Mouse (Mus musculus): ENCODE results near the gene Nckipsd. TPM values are rescaled to one million over a fixed set of nuclear protein-coding genes. Genes with fewer than 3 reads are reported as not detected.

Gene Nckipsd
- polyA plus RNA-seq, 1 experiment, result 1.4 TPM

DNA sequence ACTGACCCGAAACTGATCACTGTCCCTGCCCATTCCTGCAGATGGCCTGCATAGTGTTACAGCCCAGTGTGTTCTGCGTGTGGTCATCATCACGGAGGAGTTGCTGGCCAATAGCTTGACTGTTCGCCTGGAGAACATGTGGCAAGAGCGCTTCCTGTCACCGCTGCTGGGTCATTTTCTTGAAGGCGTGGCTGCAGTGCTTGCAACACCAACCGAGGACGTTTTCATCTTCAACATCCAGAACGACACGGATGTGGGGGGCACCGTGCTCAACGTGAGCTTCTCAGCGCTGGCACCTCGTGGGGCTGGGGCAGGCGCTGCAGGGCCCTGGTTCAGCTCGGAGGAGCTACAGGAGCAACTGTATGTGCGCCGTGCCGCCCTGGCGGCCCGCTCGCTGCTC is 23.5 kb downstream of the Nckipsd start:
- Histone ChIP-seq H3K4me1 (peaks cover 33% of the 10 kb centered on the region), H3K9me3 (0 out of 2 replicates have a peak, but pooled peaks cover 7% of the 10 kb centered on the region), H3K36me3 (replicated peaks; ENCODE audit: low read length) (no peaks in the 10 kb centered on the region), H3K27me3 (replicated peaks) (peaks cover 97% of the 10 kb centered on the region), H3K4me3 (replicated peaks) (peak overlapping the region; percentile 92)
- no peak for TF ChIP-seq FLI1 (IDR thresholded peaks at IDR 0.05; ENCODE audit: low read length)
- no peak for TF ChIP-seq GATA1 (IDR thresholded peaks at IDR 0.05; ENCODE audit: borderline replicate concordance, low read length)

DNA sequence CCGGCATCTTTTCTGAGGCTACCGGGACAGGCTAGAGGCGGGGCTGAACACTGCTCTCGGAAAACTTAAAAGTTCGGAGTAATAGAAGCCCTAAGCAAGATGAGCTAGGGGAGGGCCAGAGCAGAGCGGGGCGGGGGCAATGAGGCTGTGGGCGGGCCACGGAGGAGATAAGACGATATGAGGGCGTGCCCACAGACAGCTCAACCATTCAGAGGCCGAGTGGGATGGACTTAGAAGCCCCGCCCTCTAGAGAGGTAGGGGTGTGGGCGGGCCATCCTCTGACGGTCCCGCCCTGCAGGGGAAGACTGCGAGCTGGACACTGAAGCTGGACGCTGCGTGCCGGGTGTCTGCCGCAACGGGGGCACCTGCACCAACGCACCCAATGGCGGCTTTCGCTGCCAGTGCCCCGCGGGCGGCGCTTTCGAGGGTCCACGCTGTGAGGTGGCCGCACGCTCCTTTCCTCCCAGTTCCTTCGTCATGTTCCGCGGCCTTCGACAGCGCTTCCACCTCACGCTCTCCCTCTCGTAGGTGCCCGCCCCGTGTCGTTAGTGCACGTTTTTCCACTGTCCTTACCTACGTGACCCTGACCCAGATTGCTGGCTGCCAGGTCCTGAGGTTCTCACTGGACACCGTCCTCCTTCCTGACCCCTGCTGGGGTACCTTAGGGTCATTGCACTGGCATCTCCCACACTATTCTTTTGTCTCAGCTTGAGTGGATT is 24.4 kb downstream of the Nckipsd start:
- Histone ChIP-seq H3K9me3 (0 out of 2 replicates have a peak, but pooled peaks cover 6% of the 10 kb centered on the region), H3K36me3 (replicated peaks; ENCODE audit: low read length) (no peaks in the 10 kb centered on the region), H3K4me1 (peaks cover 23% of the 10 kb centered on the region), H3K27me3 (replicated peaks) (peaks cover 96% of the 10 kb centered on the region), H3K4me3 (replicated peaks) (peak overlapping the region; percentile 92)
- TF ChIP-seq FLI1 (IDR thresholded peaks at IDR 0.05; ENCODE audit: low read length) (no peak), GATA1 (IDR thresholded peaks at IDR 0.05; ENCODE audit: borderline replicate concordance, low read length) (no peak)

DNA sequence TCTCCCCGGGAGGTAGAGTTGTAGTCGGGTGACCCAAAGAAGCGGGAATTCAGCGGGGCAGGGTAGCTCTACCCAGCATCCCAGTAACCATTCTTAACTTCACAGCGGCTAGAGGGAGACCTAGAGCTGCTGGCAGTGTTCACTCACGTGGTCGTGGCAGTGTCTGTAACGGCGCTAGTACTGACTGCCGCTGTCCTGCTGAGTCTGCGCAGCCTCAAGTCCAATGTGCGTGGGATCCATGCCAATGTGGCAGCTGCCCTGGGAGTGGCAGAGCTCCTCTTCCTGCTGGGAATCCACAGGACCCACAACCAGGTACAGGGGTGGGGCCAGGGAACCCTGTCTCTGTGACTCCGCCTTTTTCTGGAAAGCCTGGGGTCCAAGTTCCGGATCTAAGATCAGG is 34.8 kb downstream of the Nckipsd start:
- no peak for TF ChIP-seq FLI1 (IDR thresholded peaks at IDR 0.05; ENCODE audit: low read length)
- TF ChIP-seq GATA1 (IDR thresholded peaks at IDR 0.05; ENCODE audit: borderline replicate concordance, low read length), result no peak
- Histone ChIP-seq H3K4me1 (peaks cover 11% of the 10 kb centered on the region), H3K27me3 (replicated peaks) (peaks cover 86% of the 10 kb centered on the region), H3K36me3 (replicated peaks; ENCODE audit: low read length) (no peaks in the 10 kb centered on the region), H3K9me3 (no peaks in the 10 kb centered on the region), H3K4me3 (replicated peaks) (peak overlapping the region; percentile 84)

DNA sequence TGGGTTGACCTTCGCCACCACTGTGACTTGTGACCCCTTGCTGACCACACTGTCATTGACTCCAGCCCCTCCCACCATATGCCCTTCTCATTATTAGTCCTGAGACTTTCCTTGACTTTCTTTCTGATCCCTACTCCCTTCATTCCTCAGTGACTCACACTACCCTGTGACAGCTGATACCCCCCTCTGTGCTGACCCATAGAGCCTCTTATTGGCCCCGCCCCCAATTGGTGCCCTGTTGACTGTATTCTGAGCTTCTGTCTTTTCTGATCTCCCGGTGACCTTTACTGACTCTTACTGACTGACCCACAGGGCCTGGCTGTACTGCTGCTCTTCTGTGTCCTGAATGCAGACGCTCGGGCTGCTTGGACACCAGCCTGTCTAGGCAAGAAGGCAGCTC is 37.2 kb downstream of the Nckipsd start:
- Histone ChIP-seq H3K36me3 (replicated peaks; ENCODE audit: low read length) (no peaks in the 10 kb centered on the region), H3K9me3 (no peaks in the 10 kb centered on the region), H3K27me3 (replicated peaks) (peaks cover 88% of the 10 kb centered on the region), H3K4me1 (peaks cover 15% of the 10 kb centered on the region), H3K4me3 (replicated peaks) (no peak overlapping the region)
- TF ChIP-seq GATA1 (IDR thresholded peaks at IDR 0.05; ENCODE audit: borderline replicate concordance, low read length) (no peak), FLI1 (IDR thresholded peaks at IDR 0.05; ENCODE audit: low read length) (no peak)

DNA sequence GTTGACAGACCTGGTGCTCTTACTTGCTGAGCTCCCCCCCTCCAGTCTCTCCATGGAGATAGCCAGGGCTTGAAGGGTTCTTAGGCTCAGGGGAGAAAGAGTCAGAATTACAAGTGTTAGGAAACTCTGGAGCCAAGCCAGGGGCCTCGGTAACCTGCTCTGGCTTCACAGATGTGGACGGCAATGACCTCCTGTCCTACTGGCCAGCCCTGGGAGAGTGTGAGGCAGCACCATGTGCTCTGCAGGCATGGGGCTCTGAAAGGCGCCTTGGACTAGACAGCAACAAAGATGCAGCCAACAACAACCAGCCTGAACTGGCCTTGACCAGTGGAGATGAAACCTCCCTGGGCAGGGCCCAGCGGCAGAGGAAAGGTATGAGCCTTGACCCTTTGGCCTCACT is 39.2 kb downstream of the Nckipsd start:
- TF ChIP-seq GATA1 (IDR thresholded peaks at IDR 0.05; ENCODE audit: borderline replicate concordance, low read length), result no peak
- TF ChIP-seq FLI1 (IDR thresholded peaks at IDR 0.05; ENCODE audit: low read length), result no peak
- H3K4me1 ChIP-seq, result peaks cover 19% of the 10 kb centered on the region
- H3K36me3 ChIP-seq (replicated peaks; ENCODE audit: low read length), result no peaks in the 10 kb centered on the region
- H3K4me3 ChIP-seq (replicated peaks), result no peak overlapping the region
- peaks cover 77% of the 10 kb centered on the region for H3K27me3 ChIP-seq (replicated peaks)
- H3K9me3 ChIP-seq, result no peaks in the 10 kb centered on the region

DNA sequence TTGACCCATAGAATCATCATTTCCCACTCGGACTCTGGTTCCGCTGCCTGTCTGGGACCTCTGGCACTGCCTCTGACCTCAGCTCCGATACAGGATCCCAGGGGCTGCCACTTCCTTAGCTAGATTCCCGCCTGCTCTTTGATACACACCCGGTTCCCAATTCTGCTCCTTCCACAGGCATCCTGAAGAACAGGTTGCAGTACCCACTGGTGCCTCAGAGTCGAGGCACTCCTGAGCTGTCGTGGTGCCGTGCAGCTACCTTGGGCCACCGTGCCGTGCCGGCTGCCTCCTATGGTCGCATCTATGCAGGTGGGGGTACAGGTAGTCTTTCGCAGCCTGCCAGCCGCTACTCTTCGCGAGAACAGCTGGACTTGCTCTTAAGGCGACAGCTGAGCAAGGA is 40.3 kb downstream of the Nckipsd start:
- Histone ChIP-seq H3K4me3 (replicated peaks) (no peak overlapping the region), H3K4me1 (peaks cover 18% of the 10 kb centered on the region), H3K36me3 (replicated peaks; ENCODE audit: low read length) (no peaks in the 10 kb centered on the region), H3K9me3 (no peaks in the 10 kb centered on the region), H3K27me3 (replicated peaks) (peaks cover 67% of the 10 kb centered on the region)
- TF ChIP-seq FLI1 (IDR thresholded peaks at IDR 0.05; ENCODE audit: low read length), result no peak
- no peak for TF ChIP-seq GATA1 (IDR thresholded peaks at IDR 0.05; ENCODE audit: borderline replicate concordance, low read length)

DNA sequence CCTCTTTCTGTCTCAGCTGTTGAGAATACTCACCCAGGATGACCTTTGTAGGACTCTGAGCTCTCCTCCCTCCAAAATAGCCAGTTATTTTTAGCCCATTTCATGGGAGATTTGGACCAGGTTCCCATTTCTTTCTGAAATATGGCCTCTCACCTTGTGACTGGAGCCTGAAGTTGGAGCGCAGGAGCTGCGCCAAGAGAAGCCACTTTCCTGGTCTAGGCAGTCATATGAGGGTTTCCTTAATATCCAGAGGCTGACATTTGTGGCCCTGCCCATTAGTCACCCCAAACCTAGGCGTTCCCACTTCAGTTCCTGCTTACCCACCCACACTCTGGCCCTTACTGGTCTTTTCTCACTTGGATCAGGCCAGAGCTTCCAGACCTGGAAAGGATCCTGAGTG is 44.8 kb downstream of the Nckipsd start, which contains the start of gene Slc26a6:
TSS of gene Slc26a6 (plus strand) at position 308 of the 400 bp plus-strand sequence.
- Histone ChIP-seq H3K4me1 (peaks cover 28% of the 10 kb centered on the region), H3K36me3 (replicated peaks; ENCODE audit: low read length) (peaks cover 18% of the 10 kb centered on the region), H3K27me3 (replicated peaks) (peaks cover 28% of the 10 kb centered on the region), H3K9me3 (no peaks in the 10 kb centered on the region), H3K4me3 (replicated peaks) (peak within 1 kb of the TSS; percentile 95)
- TF ChIP-seq FLI1 (IDR thresholded peaks at IDR 0.05; ENCODE audit: low read length) (no peak), GATA1 (IDR thresholded peaks at IDR 0.05; ENCODE audit: borderline replicate concordance, low read length) (no peak)

DNA sequence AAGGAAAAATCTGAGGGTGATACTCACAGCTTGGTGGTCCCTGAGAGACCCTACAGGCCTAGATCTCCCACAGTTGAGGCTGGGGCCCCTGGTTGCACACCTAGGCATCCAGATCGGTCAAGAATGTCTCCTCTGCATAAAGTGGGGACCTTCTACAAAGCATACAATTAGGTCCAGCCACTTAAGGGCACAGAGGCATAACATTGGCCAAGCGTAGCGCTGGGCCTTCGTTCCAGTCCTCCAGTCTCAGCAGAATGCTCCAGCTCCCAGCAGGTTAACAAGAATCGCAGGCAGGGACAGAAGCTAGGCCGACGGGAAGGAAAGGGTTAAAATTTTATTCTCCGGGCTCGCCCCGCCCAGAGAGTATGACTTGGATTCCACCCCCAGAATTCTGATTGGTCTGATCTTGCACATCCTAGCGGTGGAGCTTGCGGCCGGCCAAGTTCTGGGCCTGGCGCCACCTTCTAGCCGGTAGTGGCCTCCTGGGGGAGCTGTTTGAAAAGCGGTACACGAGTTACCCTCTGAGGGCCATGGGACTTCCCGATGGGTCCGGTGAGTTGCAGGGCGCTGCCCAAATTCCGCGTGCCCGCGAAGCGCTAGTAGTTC is 45.6 kb downstream of the Nckipsd start:
- H3K27me3 ChIP-seq (replicated peaks), result peaks cover 21% of the 10 kb centered on the region
- peaks cover 24% of the 10 kb centered on the region for H3K4me1 ChIP-seq
- peaks cover 25% of the 10 kb centered on the region for H3K36me3 ChIP-seq (replicated peaks; ENCODE audit: low read length)
- peak overlapping the region; percentile 95 for H3K4me3 ChIP-seq (replicated peaks)
- H3K9me3 ChIP-seq, result no peaks in the 10 kb centered on the region
- no peak for TF ChIP-seq GATA1 (IDR thresholded peaks at IDR 0.05; ENCODE audit: borderline replicate concordance, low read length)
- no peak for TF ChIP-seq FLI1 (IDR thresholded peaks at IDR 0.05; ENCODE audit: low read length)

DNA sequence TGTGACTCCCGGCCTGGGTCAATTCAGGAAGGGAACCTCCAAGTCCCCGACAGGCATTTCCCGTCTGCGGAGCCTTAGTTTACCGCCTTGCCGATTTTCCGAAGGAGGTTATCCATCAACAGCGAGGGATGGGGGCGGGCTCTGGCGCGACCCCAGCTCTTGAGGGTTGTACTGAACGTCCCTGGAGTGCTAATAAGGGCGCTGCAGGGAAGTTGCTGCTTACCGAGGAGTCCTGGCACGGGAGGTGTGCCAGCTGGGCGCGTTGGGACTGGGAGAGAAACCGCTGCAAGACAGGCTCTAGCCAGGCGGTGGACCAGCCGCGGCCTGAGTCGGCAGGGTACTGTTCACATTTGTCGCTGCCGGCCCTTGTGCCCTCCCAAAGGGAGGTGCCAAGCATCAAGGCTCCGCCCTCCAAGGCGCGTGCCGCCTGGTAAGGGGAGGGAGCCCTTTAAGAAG is 46.1 kb downstream of the Nckipsd start:
- TF ChIP-seq GATA1 (IDR thresholded peaks at IDR 0.05; ENCODE audit: borderline replicate concordance, low read length), result no peak
- no peak for TF ChIP-seq FLI1 (IDR thresholded peaks at IDR 0.05; ENCODE audit: low read length)
- Histone ChIP-seq H3K36me3 (replicated peaks; ENCODE audit: low read length) (peaks cover 30% of the 10 kb centered on the region), H3K4me3 (replicated peaks) (peak overlapping the region; percentile 95), H3K4me1 (peaks cover 24% of the 10 kb centered on the region), H3K27me3 (replicated peaks) (peaks cover 15% of the 10 kb centered on the region), H3K9me3 (no peaks in the 10 kb centered on the region)

DNA sequence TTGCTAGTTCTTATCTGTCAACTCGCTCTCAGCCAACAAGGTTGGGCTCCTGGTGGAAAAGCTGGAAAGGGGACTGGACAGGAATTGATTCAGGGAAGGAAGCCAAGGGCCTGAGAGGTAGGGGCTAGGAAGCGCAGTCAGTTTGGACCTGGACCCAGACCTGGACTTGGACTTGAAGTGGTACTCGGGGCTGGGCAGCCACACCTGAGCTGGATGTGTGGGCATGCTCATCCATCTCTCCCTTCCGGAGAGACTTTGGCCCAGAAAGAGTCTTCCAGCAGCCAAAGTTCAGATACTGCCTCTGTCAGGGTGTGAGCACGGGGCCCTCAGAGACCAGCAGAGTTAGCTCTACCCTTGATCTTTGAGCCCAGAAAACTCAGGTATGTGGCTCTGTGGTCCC is 47.2 kb downstream of the Nckipsd start:
- TF ChIP-seq GATA1 (IDR thresholded peaks at IDR 0.05; ENCODE audit: borderline replicate concordance, low read length), result no peak
- no peak for TF ChIP-seq FLI1 (IDR thresholded peaks at IDR 0.05; ENCODE audit: low read length)
- H3K4me3 ChIP-seq (replicated peaks), result no peak overlapping the region

More for the DNA sequence above, 47.2 kb downstream of the Nckipsd start:
- H3K9me3 ChIP-seq, result no peaks in the 10 kb centered on the region
- H3K27me3 ChIP-seq (replicated peaks), result peaks cover 11% of the 10 kb centered on the region
- H3K36me3 ChIP-seq (replicated peaks; ENCODE audit: low read length), result peaks cover 38% of the 10 kb centered on the region
- H3K4me1 ChIP-seq, result peaks cover 24% of the 10 kb centered on the region

All from megakaryocyte, embryonic 14.5 days (primary cell).